Mouse (Mus musculus) G1E (cell line): ENCODE results near the gene Exoc1. TPM values are rescaled to one million over a fixed set of nuclear protein-coding genes. Genes with fewer than 3 reads are reported as not detected.

Source experiments
- ATAC-seq: 2 replicates; pipeline ENCODE4 v1.8.0; 2016; ENCODE audit warnings: mild to moderate bottlenecking; ENCODE audit not compliant: insufficient number of reproducible peaks, poor library complexity, low FRiP score, severe bottlenecking; ENCODE audit errors: extremely low read depth
- DNase-seq: peaks from one replicate; pipeline ENCODE4 v3.0.0; 2012; ENCODE audit warnings: low spot score
- H3K27me3 ChIP-seq: 2 replicates; pipeline ENCODE4 v1.6.1; 2012; ENCODE audit warnings: mild to moderate bottlenecking, low read length, inconsistent platforms; ENCODE audit not compliant: insufficient read depth
- H3K36me3 ChIP-seq: replicated peaks from 2 replicates; pipeline ENCODE3; 2012; ENCODE audit warnings: mild to moderate bottlenecking, inconsistent platforms
- H3K4me1 ChIP-seq: 2 replicates; pipeline ENCODE4 v1.6.1; 2012; ENCODE audit warnings: low read depth, low read length, inconsistent platforms, mixed read lengths; ENCODE audit not compliant: insufficient read depth
- H3K4me3 ChIP-seq: 2 replicates; pipeline ENCODE4 v1.5.1; 2012; ENCODE audit warnings: low read depth, mild to moderate bottlenecking, inconsistent platforms, low read length, moderate library complexity, mixed read lengths
- H3K9me3 ChIP-seq: replicated peaks from 2 replicates; pipeline ENCODE4 v1.6.1; 2012; ENCODE audit warnings: inconsistent platforms
- CTCF ChIP-seq: IDR thresholded peaks from 2 replicates; pipeline ENCODE4 v1.5.1; 2012; ENCODE audit warnings: low read depth, low read length, inconsistent platforms, mixed read lengths
- GATA1 ChIP-seq: IDR thresholded peaks from 2 replicates; pipeline ENCODE4 v1.6.1; 2012; ENCODE audit warnings: borderline replicate concordance, low read length, inconsistent platforms, mixed read lengths
- GATA2 ChIP-seq: IDR thresholded peaks from 2 replicates; pipeline ENCODE4 v1.6.1; 2012; ENCODE audit warnings: low read depth, low read length, inconsistent platforms, borderline replicate concordance
- POLR2AphosphoS5 ChIP-seq: IDR thresholded peaks from 2 replicates; pipeline ENCODE4 v1.6.1; 2012; ENCODE audit warnings: low read depth, low read length, inconsistent platforms; ENCODE audit not compliant: insufficient replicate concordance
- TAL1 ChIP-seq: conservative IDR thresholded peaks from 2 replicates; pipeline ENCODE4 v1.6.1; 2012; ENCODE audit warnings: low read depth, low read length, inconsistent platforms, mixed read lengths
- polyA plus RNA-seq: library from polyadenylated mRNA; stranded (reverse); fragments of >175 nt; gene quantifications from 2 replicates; pipeline ENCODE4 v1.2.3, GENCODE M21; 2012
- total RNA-seq, 2 experiments: library from RNA; stranded (forward) in 1 of 2; stranded (reverse) in 1 of 2; fragments of 200-1000 nt in 1 of 2; fragments of >200 nt in 1 of 2; fragmentation: Nextera tagmentation in 1 of 2; gene quantifications; 2 replicates each; pipeline ENCODE4 v1.2.3; 2014 to 2017

Exoc1 gene
- total and polyA plus RNA-seq, 3 experiments: 2.2 to 72.3 (median 59.6) TPM

- DNase-seq (no peak), ATAC-seq (no peak)
- Histone ChIP-seq H3K36me3 (peaks cover under 1% of the 10 kb centered on the region), H3K27me3 (peaks cover 10% of the 10 kb centered on the region; the same call in 1 of the 2 replicates), H3K4me1 (peaks cover 26% of the 10 kb centered on the region), H3K4me3 (no peak overlapping the region), H3K9me3 (no peaks in the 10 kb centered on the region)
- TF ChIP-seq TAL1 (no peak), POLR2AphosphoS5 (no peak), GATA1 (no peak)
These were observed 3.3 kb upstream of the Exoc1 start for GRCm38 (mm10) chr5:76525829-76526228.

GRCm38 (mm10) chr5:76529704-76530066, 574 bp downstream of the Exoc1 start:
- peaks cover 29% of the 10 kb centered on the region for H3K36me3 ChIP-seq
- peaks cover 28% of the 10 kb centered on the region for H3K4me1 ChIP-seq
- TF ChIP-seq TAL1 (no peak), POLR2AphosphoS5 (no peak)
- DNase-seq (peak; percentile 1), ATAC-seq (no peak)
- peaks cover 4% of the 10 kb centered on the region; the same call in 1 of the 2 replicates for H3K27me3 ChIP-seq
- H3K4me3 ChIP-seq: peak overlapping the region; percentile 93
- no peaks in the 10 kb centered on the region for H3K9me3 ChIP-seq

DNA sequence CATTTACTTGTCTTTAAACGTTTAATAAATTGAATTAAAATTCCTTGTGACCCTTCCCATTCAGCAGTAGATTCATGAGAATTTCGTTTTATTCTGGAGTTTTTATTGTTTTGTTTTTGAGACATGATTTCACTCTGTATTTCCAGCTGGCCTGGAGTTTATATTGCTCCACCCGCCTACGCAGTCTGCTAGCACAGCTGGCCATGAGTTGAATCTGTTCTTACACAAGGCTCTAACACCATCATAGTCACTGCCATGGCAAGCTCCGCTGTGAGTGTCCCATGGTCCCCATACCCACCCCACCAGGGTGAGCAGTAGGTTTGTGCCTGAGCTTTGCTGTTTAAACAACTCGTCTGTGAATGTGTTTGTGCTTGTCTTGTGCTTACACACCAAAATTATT, 4.1 kb downstream of the Exoc1 start:
- H3K4me1 ChIP-seq: peaks cover 20% of the 10 kb centered on the region
- TF ChIP-seq GATA2 (no peak), CTCF (no peak), TAL1 (no peak)
- DNase-seq: no peak
- no peak overlapping the region for H3K4me3 ChIP-seq
- H3K27me3 ChIP-seq: no peaks in the 10 kb centered on the region
- H3K36me3 ChIP-seq: peaks cover 63% of the 10 kb centered on the region
- ATAC-seq: no peak
- no peaks in the 10 kb centered on the region for H3K9me3 ChIP-seq

- DNase-seq (no peak), ATAC-seq (no peak)
- peaks cover 2% of the 10 kb centered on the region; the same call in 1 of the 2 replicates for H3K4me1 ChIP-seq
- TF ChIP-seq TAL1 (no peak), CTCF (no peak), GATA2 (no peak), POLR2AphosphoS5 (no peak), GATA1 (no peak)
- no peak overlapping the region for H3K4me3 ChIP-seq
- H3K36me3 ChIP-seq: peaks cover 81% of the 10 kb centered on the region
- no peaks in the 10 kb centered on the region for H3K27me3 ChIP-seq
- no peaks in the 10 kb centered on the region for H3K9me3 ChIP-seq
These were observed 7.1 kb downstream of the Exoc1 start for GRCm38 (mm10) chr5:76536231-76536630.

GRCm38 (mm10) chr5:76537578-76537977, 8.5 kb downstream of the Exoc1 start:
- no peaks in the 10 kb centered on the region for H3K9me3 ChIP-seq
- H3K4me1 ChIP-seq: peaks cover 2% of the 10 kb centered on the region; the same call in 1 of the 2 replicates
- TF ChIP-seq CTCF: no peak
- TF ChIP-seq GATA1: no peak
- TF ChIP-seq POLR2AphosphoS5: no peak
- no peak for TF ChIP-seq TAL1
- no peaks in the 10 kb centered on the region for H3K27me3 ChIP-seq
- DNase-seq (no peak), ATAC-seq (no peak)
- no peak overlapping the region for H3K4me3 ChIP-seq
- H3K36me3 ChIP-seq: peaks cover 85% of the 10 kb centered on the region

GRCm38 (mm10) chr5:76540181-76540580, 11.1 kb downstream of the Exoc1 start:
- H3K4me1 ChIP-seq: no peaks in the 10 kb centered on the region
- H3K27me3 ChIP-seq: no peaks in the 10 kb centered on the region
- H3K36me3 ChIP-seq: peaks cover 90% of the 10 kb centered on the region
- H3K9me3 ChIP-seq: no peaks in the 10 kb centered on the region
- DNase-seq: no peak
- ATAC-seq: no peak
- H3K4me3 ChIP-seq: no peak overlapping the region
- TF ChIP-seq TAL1: no peak

DNA sequence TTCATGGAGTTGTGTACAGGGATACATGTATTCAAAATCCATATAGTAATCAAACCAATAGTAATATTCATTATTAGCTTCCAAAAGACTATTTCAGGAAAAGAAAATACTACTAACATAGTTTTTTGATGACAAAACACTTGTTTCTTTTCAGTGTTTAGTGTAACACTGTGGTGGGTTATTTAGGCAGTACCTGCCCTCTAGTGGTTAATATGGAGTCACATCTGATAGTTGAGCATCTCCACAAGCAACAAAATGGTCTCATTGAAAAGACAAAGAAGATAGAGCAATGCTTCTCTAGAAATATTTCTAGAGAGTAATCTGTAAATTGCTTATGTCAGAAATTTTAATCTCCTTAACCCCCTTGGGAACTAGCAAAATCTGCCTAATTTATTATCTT, 11.7 kb downstream of the Exoc1 start:
- no peak overlapping the region for H3K4me3 ChIP-seq
- ATAC-seq (no peak), DNase-seq (no peak)
- no peaks in the 10 kb centered on the region for H3K9me3 ChIP-seq
- H3K27me3 ChIP-seq: no peaks in the 10 kb centered on the region
- peaks cover 89% of the 10 kb centered on the region for H3K36me3 ChIP-seq
- H3K4me1 ChIP-seq: no peaks in the 10 kb centered on the region
- TF ChIP-seq TAL1 (no peak), GATA2 (no peak), GATA1 (no peak)
